Mouse (Mus musculus) urinary bladder, postnatal 4 days (tissue): ENCODE results near the gene Lypd8.
A peak's percentile ranks its signal among the peaks of the same experiment; 100 is the strongest.
"Not testable (repeated sequence)": the region's sequence is repeated elsewhere in the genome, so short reads cannot be mapped to it uniquely, and the experiment has no call there.

Experiments used
- DNase-seq, 2 experiments: peaks; one replicate each; pipeline ENCODE4 v3.0.0; 2021 to 2022; ENCODE audit warnings: low spot score in 2 of 2

Gene Lypd8

DNA sequence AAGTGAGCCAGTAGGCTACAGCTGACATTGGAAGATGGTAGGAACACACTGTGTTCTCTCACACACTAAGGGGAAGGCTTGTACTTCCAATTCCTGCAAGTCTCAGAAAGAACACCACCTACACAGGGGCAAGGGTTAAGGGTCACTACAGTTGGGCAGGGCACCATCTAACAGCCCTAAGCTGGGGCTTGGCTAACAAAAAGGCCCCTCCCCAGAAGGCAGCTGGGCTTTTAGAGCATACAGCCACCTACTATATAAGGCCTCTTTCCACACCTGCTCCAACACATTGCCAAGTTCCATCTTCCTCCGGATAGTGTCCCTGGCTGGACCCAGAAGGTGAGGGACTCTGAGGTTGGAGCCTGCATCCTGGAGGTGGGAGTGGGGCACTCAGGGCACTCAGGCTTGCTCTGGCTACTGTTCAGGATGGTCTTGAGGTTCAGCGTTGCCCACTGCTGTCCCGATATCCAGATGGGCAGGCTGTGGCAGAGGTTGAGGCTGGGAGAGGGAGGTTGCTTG is at the start of gene Lypd8:
Gene Lypd8, plus strand, starts transcription at position 281 of the 516 bp plus-strand sequence.
- no peak for DNase-seq

DNA sequence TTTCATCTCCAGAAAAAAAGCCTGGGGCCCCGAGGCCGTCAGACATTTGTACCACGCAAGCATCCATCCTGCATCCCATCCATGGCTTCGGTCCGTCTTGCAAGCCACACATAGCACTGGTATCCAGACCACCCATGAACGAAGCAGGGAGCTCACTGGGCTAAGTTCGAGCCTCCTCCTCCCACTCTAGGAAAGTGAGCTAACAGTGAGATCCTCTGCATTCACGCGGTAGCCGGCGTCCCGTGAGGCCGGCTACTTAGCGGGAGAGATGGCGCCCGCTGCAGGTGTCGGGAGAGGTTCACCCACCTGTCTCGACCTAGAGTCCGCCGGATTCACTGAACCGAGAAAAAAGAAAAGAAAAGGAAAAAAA is 49.0 kb upstream of the Lypd8 start:
- no peak for DNase-seq

DNA sequence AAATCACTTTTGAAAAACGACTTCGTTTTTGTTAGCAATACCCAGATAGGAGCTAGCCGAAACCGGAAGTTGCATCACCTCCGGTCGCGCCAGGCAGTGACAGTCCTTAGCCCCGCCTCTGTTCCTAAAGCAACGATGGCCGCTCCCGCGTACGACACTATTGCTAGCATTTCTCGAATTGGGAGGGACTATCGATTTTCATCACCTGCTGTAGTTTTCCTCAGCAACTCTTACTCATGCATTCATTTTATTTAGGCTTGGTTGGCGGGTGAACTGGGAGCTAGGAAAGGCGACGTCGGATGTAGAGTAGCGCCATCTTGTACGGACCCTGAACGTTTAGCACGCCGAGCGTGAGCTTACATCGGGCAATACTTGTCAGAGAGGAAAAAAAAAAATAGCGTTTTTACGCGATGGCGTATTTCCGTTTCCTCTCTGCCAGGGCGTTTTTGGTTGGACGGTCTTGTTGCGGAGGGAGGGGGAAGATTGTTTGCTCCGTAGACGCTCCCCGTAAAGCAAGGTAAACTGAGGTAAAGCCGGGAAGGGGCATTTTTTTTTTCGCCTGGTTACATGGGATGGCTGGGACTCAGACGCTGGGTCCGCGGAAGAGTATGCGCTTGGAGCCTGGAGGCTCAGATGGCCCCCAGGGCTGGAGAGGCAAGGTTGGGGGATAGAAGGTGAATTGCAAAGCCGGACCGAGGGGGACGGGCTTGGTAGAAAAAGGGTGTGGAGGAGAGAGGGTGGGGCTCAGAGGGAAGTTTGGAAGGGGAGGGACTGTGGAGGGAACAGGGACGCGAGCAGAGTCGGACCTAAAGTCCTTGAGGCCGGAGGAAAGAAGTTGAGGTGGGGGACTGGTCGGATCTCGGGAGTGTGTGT is 48.3 kb upstream of the Lypd8 start, which contains the start of the genes Zfp672 and Sh3bp5l:
Gene Zfp672, minus strand, starts transcription at position 64 of the 873 bp plus-strand sequence.
Gene Sh3bp5l, plus strand, starts transcription at position 449 of the 873 bp plus-strand sequence.
- peak; percentile 82 to 88 for DNase-seq

DNA sequence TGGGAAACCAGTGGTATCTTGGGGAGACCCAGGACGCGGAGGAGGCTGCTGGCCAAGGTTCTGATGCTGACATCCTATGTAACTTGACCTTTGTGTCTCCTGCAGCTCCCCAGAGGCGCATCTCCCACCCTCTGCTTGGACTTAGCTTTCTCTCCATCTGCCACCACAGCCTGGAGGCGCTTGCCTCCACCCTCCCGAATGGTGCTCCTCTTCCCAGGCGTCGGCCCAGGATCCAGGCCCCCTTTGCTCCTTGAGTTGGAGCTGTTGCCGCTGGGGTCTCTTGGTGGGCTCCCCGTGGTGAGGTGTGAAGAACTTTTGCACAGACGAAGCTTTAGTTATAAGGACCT is 47.7 kb upstream of the Lypd8 start:
- DNase-seq = no peak

DNA sequence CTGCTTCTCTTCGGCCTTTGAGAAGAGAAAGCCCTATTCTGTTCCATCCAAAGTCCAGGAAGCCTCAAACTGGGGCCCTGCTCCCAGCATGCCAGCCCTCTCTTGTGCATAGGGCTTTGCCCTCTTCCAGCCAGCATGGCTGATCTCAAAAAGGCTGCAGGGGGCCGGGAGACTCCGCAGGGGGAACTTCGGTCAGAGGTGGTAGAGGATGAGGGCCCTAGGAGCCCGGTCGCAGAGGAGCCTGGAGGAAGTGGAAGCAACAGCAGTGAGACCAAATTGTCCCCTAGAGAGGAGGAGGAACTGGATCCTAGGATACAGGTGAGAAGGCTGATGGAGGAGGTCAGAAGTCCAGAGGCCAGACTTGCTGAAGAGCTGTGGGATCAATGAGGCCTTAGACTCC is 47.3 kb upstream of the Lypd8 start:
- no peak for DNase-seq

DNA sequence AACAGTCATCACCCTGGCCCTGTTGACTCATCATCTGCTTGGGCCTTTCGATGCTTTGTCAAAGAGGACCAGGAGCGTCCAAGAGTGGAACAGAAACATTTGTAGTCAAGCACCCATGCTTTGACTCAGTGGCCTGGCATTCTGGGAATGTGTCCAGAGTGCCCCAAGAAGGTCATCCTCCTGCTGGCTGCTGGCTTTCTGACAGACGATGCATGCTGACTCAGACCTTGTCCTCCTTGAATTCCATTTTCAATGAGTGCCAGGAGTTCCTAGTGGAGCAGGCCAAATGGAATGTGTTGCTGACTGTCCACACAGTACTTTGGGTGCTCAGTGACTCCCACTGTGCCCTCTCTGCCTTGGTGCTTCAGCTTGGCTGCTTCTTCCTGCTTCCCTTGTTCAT is 44.1 kb upstream of the Lypd8 start:
- no peak for DNase-seq

DNA sequence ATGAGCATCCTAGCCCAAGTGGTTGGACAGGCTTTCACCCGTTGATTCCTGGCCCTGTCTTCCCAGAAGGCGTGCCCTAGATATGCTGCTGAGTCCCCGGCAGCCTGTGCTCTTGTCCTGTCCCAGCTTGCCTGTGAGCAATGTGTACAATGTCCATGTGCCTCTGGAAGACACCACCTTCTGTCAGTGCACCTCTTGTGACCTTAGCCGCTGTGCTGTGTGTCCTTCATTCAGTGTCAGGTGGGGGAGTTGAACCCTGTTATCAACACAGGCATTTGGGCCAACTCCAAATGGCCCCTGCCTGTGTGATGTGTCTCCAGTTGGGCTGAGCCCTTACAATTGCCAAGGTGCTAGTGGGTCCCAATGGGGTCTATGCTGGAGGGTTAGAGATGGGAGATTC is 32.1 kb upstream of the Lypd8 start:
- no peak for DNase-seq

DNA sequence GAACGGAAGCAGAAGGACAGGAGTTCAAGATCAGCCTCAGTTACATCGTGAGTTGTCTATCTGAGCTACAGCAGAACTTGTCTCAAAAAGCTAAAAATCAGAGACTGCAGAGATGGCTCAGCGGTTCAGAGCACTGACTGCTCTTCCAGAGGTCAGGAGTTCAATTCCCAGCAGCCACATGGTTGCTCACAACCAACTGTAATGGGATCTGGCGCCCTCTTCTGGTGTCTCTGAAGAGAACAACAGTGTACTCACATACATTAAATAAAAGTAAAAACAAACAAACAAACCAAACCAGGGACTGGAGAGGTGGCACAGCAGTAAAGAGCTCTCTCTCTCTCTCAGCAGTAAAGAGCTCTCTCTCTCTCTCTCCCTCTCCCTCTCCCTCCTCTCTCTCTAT is 28.2 kb upstream of the Lypd8 start:
- DNase-seq = no peak

DNA sequence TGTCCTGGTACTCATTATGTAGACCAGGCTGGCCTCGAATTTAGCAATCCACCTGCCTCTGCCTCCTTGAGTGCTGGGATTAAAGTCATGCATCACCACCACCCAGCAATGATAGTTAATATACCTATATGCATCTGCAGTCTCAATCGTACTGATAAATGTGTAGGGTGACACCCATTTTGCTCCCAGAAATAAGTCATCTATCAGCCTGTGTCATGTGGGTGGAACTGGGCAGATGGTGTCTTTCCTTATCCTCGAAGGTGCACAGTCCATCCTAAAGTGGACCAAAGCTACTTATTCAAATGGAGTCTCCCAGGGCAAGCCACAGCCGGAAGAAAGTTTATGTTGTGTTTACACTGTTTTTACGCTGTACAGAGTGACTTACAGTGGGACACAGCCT is 27.7 kb upstream of the Lypd8 start:
- no peak for DNase-seq

DNA sequence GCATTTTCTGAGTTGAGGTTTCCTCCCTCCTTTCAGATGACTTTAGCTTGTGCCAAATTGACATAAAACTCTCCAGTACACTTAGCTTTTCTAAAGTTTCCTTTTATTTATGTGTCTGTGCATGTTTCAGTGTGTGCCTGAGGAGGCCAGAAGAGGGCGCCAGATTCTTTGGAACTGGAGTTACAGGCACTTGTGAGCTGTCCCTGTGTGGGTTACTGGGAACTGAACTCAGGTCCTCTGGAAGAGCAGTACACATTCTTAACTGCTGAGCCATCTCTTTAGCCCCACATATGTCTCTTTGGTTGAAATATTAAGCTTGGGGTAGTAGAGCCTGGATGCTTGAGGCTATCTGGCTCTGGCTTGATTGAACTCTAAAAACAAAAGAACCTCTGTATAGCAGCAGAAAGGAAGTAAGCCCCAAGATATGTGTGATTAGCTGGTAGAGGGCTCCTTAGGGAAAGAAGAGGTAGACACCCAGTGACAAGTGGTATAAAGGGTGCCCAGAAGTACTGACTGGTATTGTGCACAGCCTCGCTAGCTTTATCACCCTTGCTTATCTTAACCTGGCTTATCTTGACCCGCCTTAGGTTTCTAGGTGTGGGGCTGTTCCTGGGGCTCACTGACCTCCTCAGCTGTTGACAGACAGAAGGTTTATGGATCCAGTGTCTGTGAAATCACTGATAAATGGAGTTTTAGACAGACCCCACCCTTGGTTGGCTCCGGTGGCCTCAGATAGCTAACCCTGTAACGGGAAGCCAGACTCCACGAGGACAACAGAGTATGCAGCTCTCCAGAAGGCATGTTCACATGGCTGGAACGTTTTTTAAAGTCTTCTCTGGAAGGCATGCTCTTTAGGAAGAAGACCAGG is 25.9 kb upstream of the Lypd8 start:
- DNase-seq = no peak

DNA sequence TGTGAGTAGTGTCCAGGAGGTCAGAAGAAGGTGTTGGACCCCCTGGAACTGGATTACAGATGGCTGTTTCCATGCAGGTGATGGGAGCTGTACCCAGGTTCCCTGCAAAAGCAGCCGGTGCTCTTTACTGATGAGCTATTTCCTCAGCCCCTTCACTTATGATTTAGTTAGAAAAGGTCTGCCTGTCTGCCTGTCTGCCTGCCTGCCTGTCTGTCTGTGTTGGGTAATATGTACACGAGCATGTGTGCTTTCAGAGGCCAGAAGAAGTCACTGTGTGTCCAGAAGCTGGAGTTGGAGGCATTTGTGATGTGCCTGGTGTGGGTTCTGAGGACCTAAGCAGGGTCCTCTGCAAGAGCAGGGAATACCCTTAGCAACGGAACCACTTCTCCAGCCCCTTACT is 25.1 kb upstream of the Lypd8 start:
- DNase-seq = no peak

DNA sequence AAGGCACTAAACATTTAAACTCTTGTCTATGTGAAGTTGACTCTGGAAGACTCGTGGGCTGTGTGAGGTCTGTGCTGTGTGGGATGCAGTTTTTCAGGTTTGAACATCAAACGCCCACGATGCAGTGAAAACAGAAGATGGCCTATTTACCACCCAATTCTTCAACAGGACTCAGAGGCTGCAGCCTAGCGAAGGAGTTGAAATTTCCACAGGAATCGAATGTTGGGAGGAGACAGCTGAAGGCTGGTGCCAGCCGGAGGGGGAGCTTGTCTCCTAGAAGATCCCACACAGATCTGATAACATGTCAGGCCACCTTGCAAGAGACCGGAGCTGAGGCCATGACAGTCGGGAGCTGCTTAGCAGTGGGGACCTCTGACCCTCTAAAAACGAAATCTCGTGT is 24.4 kb upstream of the Lypd8 start:
- DNase-seq = no peak

DNA sequence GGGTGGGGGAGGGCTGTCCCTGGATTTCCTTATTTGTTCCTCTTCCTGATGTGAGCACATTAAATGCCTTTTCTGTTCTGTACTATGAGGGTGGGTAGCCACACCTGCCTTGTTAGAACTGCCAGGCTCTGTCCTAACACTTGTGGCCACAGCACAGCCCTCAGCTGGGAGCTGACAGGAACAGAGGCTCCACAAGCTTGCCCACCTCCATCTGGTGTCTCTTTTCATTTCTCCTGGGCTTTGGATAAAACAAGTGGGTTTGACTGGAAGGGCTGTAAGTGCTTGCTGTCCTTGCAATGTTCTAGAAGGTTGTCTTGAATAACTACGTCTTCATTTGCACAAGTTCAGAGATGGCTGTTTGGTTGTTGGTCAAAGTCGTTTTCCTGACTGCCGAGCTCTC is 23.9 kb upstream of the Lypd8 start:
- no peak for DNase-seq

DNA sequence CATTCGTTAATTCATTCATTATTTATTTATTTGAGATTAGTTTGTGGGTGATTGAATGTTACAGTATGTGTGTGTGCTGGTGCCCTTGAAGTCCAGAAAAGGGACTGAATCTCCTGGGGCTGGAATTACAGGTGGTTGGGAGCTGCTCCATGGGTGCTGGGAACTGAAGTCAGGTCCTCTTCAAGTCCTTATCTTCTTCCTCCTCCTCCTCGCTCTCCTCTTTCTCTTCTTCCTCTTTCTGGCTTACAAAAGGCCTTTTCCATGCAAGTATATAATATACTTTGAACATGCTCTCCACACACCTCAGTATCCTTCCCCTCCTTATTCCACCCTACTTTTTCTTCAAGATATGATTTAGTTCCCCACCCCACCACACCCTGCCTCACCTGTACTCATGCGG is 21.8 kb upstream of the Lypd8 start:
- no peak for DNase-seq

DNA sequence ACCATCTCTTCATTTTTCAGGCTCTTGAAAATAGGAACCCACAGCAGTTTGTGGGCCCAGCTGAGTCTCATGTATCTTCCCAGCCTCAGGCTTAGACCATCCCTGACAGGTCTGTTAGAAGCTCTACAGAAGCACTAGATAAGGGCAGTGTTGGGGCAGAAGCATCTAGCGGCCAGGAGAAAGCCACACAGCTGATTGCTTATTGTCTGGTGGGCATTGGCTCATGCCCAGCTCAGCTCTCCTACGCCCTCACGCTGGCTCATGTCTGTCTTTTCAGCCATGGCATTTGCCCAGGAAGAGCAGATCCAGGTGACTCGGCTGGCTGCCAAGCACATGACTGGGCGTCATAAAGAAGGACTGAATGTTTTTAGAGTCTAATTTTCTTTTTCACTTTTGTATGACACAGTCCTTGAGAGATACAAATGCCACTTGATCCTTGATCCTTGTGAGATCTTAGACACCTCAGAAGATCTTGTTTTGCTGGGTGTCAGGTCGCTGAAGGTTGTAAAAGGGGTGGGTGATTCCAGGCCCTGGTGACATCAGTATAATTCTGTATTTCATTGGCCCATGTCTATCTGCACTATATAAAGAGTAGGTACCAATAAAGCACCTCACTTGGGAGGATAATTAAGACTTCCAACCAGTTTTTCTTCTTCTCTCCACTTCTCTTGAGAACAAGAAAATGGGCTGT is 20.9 kb upstream of the Lypd8 start:
- no peak for DNase-seq

DNA sequence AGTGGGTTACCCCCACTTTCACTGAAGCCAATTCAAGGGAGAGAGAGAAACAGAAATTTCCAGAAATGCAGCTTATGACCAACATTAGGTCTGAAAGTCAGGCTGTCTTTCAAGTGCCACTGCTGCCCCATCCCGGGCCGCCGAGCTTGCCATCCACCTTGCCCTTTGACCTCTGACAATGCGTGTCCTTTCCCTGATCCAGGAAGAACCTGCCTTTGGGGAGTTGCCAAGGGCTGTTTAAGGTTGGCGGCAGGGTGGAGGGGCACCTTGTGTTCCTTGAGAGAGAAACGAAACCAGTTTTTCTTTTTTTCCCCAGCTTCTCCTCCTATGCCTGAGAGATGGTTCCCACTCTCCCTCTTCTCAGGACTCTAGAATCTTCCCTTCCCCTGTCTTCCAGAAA is 16.3 kb upstream of the Lypd8 start:
- not testable (repeated sequence) for DNase-seq

DNA sequence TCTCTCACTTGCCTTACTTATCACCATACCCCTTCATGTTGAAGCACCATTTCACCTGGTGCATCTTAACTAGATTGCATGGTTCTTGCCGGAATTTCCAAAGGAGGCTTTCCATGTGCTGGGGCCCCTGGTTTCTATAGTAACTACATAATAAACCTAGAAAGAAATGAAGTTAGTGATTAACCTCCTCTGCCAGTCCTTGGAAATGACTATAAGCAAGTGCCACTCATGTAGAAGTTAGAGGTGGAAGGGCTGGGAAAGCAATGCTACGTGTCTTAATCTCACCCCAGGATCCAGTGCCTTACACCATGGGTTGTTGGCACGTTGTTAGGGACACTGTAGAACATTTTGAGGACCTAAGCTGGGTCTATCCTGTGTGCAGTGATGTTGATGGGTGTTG is 14.4 kb upstream of the Lypd8 start:
- DNase-seq = no peak

DNA sequence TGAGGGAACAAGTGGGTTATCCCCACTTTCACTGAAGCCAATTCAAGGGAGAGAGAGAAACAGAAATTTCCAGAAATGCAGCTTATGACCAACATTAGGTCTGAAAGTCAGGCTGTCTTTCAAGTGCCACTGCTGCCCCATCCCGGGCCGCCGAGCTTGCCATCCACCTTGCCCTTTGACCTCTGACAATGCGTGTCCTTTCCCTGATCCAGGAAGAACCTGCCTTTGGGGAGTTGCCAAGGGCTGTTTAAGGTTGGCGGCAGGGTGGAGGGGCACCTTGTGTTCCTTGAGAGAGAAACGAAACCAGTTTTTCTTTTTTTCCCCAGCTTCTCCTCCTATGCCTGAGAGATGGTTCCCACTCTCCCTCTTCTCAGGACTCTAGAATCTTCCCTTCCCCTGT is 12.7 kb upstream of the Lypd8 start:
- DNase-seq = not testable (repeated sequence)

DNA sequence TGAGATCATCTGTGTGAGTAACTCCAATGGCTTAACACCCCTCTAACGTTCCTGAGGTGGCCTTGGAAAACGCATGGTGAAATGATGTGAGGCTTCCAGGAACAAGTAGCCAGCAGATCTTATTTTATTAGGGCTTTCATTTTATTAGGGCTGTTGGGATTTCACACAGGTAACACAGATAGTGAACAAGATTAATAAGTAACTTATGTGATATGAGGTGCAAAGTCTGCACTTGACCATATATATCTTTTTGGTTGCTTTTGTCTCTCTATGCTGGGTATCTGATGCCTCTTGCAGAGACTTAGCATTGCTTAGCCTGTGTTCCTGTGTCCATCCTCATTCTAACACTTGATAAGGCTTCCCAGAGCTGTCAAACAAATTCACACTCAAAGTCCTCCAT is 1.6 kb upstream of the Lypd8 start:
- DNase-seq = no peak

DNA sequence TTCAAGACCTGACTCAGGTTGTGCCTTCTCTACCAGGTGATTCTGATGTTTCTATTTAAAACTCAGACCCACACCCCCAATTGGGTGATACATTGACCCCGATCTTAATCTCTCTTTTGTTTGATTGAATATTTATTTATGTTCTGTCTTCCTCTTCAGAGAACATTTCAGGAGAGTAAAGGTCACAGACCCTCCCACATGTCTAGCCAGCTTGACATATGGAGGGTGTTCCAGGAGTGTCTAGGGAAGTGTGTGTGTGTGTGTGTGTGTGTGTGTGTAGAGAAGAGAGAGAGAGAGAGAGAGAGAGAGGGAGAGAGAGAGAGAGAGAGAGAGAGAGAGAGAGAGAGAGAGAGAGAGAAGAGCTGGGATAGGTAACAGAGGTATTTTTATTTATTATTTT is 1.2 kb upstream of the Lypd8 start:
- DNase-seq = no peak

DNA sequence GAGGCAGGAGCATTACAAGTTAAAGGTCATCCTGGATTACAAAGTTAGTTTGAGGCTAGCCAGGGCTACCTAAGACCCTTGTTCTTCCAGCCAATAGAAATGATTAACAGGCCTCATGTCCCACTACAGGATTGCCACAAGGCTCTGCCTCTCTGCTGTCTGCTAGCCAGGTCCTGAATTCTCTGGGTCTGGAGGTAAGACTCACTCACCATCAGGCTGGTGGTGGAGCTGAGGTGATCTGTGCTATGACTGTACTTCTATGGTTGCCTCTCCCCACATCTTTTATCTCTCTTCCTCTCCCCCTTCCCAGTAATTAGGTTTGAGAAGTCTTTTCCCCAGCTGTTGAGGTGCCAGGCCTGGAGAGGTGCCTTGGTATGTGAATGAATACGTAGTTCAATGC is 673 bp downstream of the Lypd8 start:
- DNase-seq = no peak

DNA sequence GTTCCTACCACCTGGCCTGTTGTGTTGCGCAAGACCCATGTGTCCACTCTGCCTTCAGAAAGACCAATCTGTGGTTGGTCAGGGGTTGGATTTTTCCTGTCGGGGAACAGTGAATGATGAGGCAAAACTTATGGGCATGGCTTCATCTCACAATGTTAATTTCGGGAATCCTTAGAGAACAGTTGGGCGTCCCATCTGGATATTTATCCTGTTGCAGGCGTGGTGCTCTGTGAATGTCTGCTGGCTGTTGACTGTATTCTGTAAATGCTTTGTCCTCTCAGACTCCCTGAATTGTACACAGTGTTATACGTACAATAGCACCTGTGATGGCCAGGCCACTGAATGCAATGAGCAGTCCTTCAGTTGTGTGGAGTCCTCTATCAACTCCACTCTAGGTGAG is 3.6 kb downstream of the Lypd8 start:
- no peak for DNase-seq
